Mouse (Mus musculus): Measurements from ENCODE around the gene Pwp1.

DNA sequence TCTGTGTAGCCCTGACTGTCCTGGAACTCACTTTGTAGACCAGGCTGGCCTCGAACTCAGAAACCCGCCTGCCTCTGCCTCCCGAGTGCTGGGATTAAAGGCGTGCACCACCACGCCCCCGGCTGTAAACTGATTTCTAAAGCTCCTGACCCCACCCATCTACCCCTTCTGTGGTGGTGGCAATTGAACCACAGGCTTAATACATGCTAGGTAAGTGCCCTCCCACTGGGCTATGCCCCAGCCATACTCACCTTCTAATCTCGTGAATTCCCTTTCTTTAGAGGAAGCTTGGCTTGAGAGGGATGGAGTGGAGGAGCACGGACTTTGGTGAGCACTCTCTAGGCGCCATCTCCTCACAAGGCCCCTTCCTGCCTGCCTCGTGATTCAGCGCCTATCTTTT lies 100.7 kb downstream of the Pwp1 start:
- TF ChIP-seq CTCF (IDR thresholded peaks at IDR 0.05; ENCODE audit: borderline replicate concordance, insufficient read depth, low read depth, low read length) (no peak), POLR2A (IDR thresholded peaks at IDR 0.05; ENCODE audit: borderline replicate concordance, insufficient read depth, low read length) (no peak)
